Mouse (Mus musculus) ES-Bruce4 (cell line): ENCODE data around the gene Zcchc14.

Source experiments
- CTCF ChIP-seq: IDR thresholded peaks from one replicate; pipeline ENCODE4 v1.8.1; 2011; ENCODE audit warnings: low read depth, low read length
- EP300 ChIP-seq: IDR thresholded peaks from 2 replicates; pipeline ENCODE4 v1.6.1; 2011; ENCODE audit warnings: low read depth, low read length; ENCODE audit not compliant: insufficient read depth
- POLR2A ChIP-seq: IDR thresholded peaks from one replicate; pipeline ENCODE4 v1.8.1; 2011; ENCODE audit warnings: low read length; ENCODE audit not compliant: insufficient read depth

DNA sequence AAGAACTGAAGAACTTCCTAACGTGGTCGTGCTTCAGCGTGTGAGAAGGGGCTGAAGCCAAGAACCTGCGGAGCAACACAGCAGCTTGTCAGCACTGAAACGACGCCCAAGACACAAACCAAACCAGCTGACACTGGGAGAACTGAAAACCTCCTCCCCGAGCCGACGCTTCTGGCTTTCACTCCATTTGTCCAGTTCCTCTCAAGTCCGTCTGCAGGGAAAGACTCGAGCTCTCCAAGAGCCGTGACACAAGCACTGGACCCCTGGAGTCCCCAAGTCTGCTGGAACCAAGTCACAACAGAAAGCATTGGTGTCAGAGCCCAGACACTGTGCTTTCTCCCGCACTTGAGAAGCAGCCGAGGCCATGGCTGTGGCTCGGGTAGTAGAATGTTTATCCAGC, 43.5 kb downstream of the Zcchc14 start:
- TF ChIP-seq CTCF (no peak), POLR2A (no peak), EP300 (no peak)
